Mouse (Mus musculus) liver, embryonic 16.5 days (tissue): ENCODE results near the gene Kcnk13. TPM values are rescaled to one million over a fixed set of nuclear protein-coding genes. Genes with fewer than 3 reads are reported as not detected.

ENCODE experiments used
- ATAC-seq: fragments of 200-750 bp; cut with Nextera tagmentation; 2 replicates; pipeline ENCODE4 v1.8.0; 2017; ENCODE audit warnings: low read depth, mild to moderate bottlenecking, moderate number of reproducible peaks, moderate library complexity
- H3K27ac ChIP-seq: fragments of 300-500 bp; sonication (generic); 2 replicates; pipeline ENCODE4 v1.5.1; 2014; ENCODE audit warnings: mild to moderate bottlenecking, low read length
- H3K27me3 ChIP-seq: fragments of 300-500 bp; sonication (generic); 2 replicates; pipeline ENCODE4 v1.6.1; 2014; ENCODE audit warnings: low read depth, low read length, mixed read lengths; ENCODE audit not compliant: control insufficient read depth, insufficient read depth
- H3K36me3 ChIP-seq: fragments of 300-500 bp; sonication (generic); 2 replicates; pipeline ENCODE4 v1.6.1; 2014; ENCODE audit warnings: mild to moderate bottlenecking; ENCODE audit not compliant: control insufficient read depth, insufficient read depth
- H3K4me1 ChIP-seq: fragments of 300-500 bp; sonication (generic); 2 replicates; pipeline ENCODE4 v1.6.1; 2014; ENCODE audit warnings: low read depth, low read length, mixed read lengths; ENCODE audit not compliant: control insufficient read depth
- H3K4me2 ChIP-seq: fragments of 300-500 bp; sonication (generic); 2 replicates; pipeline ENCODE4 v1.6.1; 2014; ENCODE audit warnings: low read depth, low read length, mixed read lengths
- H3K4me3 ChIP-seq: fragments of 300-500 bp; sonication (generic); 2 replicates; pipeline ENCODE4 v1.5.1; 2014; ENCODE audit warnings: low read depth, mild to moderate bottlenecking, low read length
- H3K9ac ChIP-seq: fragments of 300-500 bp; sonication (generic); 2 replicates; pipeline ENCODE4 v1.6.1; 2014; ENCODE audit warnings: low read depth, low read length
- H3K9me3 ChIP-seq: fragments of 300-500 bp; sonication (generic); replicated peaks from 2 replicates; pipeline ENCODE4 v1.6.1; 2016; ENCODE audit warnings: low read length; ENCODE audit not compliant: control insufficient read depth
- WGBS: fragments of 180-500 bp; shearing (Covaris S2); extraction: QIAGEN DNeasy Blood & Tissue Kit; methylation state at CpG from one replicate; pipeline ENCODE4 v1.1.7; 2014; ENCODE audit not compliant: insufficient replicate concordance; 5-methylcytosine and 5-hydroxymethylcytosine counted together
- microRNA-seq: library from miRNA; unstranded; fragments of <30 nt; microRNA quantifications from one replicate; pipeline ENCODE4, GENCODE M21; 2016
- polyA plus RNA-seq: library from polyadenylated mRNA; unstranded; fragments of >200 nt; fragmentation: Nextera tagmentation; extraction: Ambion mirVana; gene quantifications from 2 replicates; pipeline ENCODE4 v1.2.1, GENCODE M21; 2015

Kcnk13 gene
- polyA plus RNA-seq, 1 experiment from 2014 or later = 0.84 TPM

DNA sequence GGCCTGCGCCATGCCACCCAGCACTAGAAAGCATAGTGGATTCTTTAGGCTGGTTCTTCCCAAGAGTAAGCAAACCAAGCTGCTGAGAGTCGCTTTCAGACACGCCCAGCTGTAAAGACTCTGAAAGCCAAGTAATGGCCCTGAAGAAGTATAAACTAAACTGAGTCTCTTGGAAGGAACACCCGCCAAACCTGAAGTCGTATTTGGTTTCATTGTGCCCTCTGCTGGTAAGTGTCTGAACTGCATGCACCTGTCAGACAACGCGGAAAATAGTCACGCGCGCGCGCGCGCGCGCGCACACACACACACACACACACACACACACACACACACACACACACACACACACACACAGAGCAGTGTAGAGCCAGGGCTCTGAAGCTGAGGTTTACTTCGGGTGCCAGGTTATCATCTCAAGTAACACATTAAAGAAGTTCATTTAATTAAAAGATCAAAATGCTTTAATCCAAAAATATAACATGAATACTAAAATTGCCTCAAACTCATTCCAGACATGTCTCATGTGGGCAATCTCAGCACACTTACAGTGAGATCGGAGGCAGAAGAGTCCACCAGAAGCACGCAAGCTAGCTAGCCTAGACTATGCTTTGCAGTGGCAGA lies 142.1 kb downstream of the Kcnk13 start:
- Histone ChIP-seq H3K4me1 (peaks cover 7% of the 10 kb centered on the region), H3K36me3 (no peaks in the 10 kb centered on the region), H3K4me2 (no peak overlapping the region), H3K27ac (no peak overlapping the region), H3K9ac (no peak overlapping the region), H3K9me3 (no peaks in the 10 kb centered on the region), H3K27me3 (no peaks in the 10 kb centered on the region), H3K4me3 (no peak overlapping the region)
- 11% methylated on average over 20 of the region's 20 CpGs for WGBS
- no peak for ATAC-seq

DNA sequence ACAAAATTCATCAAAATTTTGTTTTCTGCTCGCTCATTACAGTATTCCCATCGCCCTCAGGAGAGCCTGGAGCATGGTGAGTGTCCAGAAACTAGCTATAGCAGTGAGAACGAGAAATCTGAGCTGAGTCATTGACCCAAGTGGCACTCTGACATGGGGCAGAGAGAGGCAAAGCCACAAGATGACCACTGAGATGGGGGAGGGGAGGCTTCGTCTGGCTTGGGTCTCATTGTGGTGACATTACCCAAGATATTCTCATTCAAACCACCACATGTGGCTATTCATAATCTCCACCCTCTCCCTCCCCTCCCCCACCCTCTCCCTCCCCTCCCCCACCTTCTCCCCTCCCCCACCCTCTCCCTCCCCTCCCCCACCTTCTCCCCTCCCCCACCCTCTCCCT lies 143.1 kb downstream of the Kcnk13 start:
- H3K4me2 ChIP-seq = no peak overlapping the region
- peaks cover 2% of the 10 kb centered on the region; the same call in 1 of the 2 replicates for H3K36me3 ChIP-seq
- no peaks in the 10 kb centered on the region for H3K9me3 ChIP-seq
- no peak overlapping the region for H3K9ac ChIP-seq
- no peak for ATAC-seq
- H3K4me3 ChIP-seq = no peak overlapping the region
- WGBS = 38% methylated on average over 4 of the region's 4 CpGs
- H3K27me3 ChIP-seq = no peaks in the 10 kb centered on the region
- no peak overlapping the region for H3K27ac ChIP-seq
- H3K4me1 ChIP-seq = peaks cover 10% of the 10 kb centered on the region

DNA sequence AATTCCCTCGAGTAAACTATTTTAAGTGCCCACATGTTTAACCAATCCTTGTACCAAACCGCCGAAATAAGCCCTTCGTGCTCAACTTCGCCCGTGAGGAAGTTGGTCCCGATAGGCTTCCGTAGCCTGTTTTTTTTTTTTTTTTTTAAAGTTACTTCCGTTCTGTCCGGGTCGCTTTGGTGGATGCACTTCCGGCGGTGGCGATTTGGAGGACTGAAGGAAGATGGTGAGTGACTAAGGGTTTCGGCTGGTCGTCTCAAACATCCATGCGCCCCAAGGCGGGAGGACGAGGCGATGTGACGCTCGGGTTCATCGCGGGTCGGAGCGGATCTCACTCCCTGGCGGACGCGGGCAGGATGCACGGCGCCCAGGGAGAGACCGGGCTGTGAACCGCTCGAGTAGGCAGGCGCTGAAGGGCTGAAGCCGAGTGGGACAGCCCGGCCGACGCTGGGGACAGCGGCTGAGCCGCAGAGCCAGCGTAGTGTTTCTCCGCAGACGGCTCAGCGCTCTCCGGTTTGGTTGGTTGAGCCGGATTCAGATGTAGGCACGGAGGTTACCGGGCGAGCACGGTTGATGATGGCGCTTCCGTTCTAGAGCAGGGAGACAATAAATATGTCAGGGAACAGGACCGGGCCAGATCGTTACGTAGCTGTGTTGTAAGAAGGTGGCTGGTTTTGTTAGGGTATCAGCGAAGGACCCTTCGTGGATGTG lies 145.8 kb downstream of the Kcnk13 start, which contains the start of gene Psmc1:
Psmc1 (plus strand) TSS at position 169 of the 711 bp plus-strand sequence.
- Histone ChIP-seq H3K27me3 (no peaks in the 10 kb centered on the region), H3K9ac (peak within 1 kb of the TSS; percentile 74), H3K36me3 (peaks cover 10% of the 10 kb centered on the region), H3K4me1 (peaks cover 10% of the 10 kb centered on the region), H3K27ac (peak within 1 kb of the TSS; percentile 93), H3K4me3 (peak within 1 kb of the TSS; percentile 77), H3K9me3 (no peaks in the 10 kb centered on the region), H3K4me2 (peak within 1 kb of the TSS; percentile 70)
- WGBS = under 1% methylated on average over 58 of the region's 58 CpGs
- ATAC-seq = peak; percentile 89

Small RNA genes lying within 50 kb of the gene (microRNA-seq; reads per million reads assigned to microRNA genes)
- not detected for gene Gm23291

Other genes starting within 250 kb of the Kcnk13 start
- gene Efcab11, start 80.1 kb upstream of the Kcnk13 start, polyA plus RNA-seq = 5.0 and 5.9 TPM in 2 replicates
- 19.3 and 20.8 TPM in 2 replicates for gene Tdp1, start 80.0 kb upstream of the Kcnk13 start, polyA plus RNA-seq
- gene Psmc1, start 145.7 kb downstream of the Kcnk13 start, polyA plus RNA-seq = 120 and 128 TPM in 2 replicates
- gene Nrde2, start 195.2 kb downstream of the Kcnk13 start, polyA plus RNA-seq = 4.4 and 4.7 TPM in 2 replicates
- gene Calm1, start 234.9 kb downstream of the Kcnk13 start, polyA plus RNA-seq = 413 and 426 TPM in 2 replicates